ENCODE assay signal across 19 mouse cellular contexts in the genomic region with DNA sequence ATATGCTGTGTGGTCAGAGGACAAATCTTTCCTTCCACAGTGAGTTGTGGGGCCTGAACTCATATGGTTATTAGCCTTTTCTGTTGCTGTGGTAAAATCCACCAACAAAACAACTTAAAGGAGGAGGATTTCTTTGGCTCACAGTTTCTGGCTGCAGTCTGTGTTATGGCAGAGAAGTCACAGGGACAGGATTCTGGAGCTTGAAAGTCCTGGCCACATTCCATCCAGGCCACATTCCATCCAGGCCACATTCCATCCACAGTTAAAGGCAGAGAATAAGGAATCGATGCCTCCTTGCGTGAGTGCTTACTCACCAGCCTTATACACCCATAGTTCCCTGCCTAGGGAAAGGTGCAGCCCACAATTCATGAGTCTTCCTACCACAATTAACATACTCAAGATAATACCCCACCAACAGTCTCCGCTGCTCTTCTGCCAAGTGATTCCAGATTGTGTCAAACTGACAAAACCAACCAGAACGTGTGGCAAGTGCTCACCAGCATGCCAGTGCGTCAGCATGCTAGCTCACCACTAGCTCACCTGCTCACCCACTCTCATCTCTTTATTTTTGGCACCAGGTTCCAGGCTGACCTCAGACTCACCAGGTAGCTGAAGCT. TPM values are rescaled to one million over a fixed set of nuclear protein-coding genes. Genes with fewer than 3 reads are reported as not detected.
DNase-seq lines count a peak whose midpoint lies in the region; ATAC-seq and TF ChIP-seq lines count a peak whose summit lies in the region.
"Had no signal": no experiment of that assay in that cellular context is flagged by ENCODE, and none has a peak within 500 bp of the region (broad histone marks: within the 10 kb centered on the region; RNA-seq: fewer than 3 reads in every experiment).

No protein-coding gene starts in this region.

- no peak overlapping the region for H3K27ac ChIP-seq in kidney, adult 2 months (ENCODE audit: insufficient read depth, low read depth, low read length)
- H3K27ac ChIP-seq in ES-E14 (ENCODE audit: insufficient read depth, low read depth, low read length, poor library complexity, severe bottlenecking), result no peak overlapping the region
- no peak overlapping the region for H3K27ac ChIP-seq in forebrain, embryonic 15.5 days (replicated peaks)
- H3K27ac ChIP-seq: hindbrain, embryonic 13.5 days; limb, embryonic 15.5 days; midbrain, embryonic 12.5 days had no signal

- in situ Hi-C loops in ES-E14 (cut with MboI; ENCODE audit: low sequenced_read_pairs in 2 of 2, unreplicated experiment in 2 of 2), result loop anchor here in 1 of 2 experiments (25.0 kb wide), 1 partner anchor 311 kb away; a partner anchor contains a TSS

- no peak for TF ChIP-seq CTCF in kidney, adult 2 months (conservative IDR thresholded peaks at IDR 0.05; ENCODE audit: insufficient read depth, insufficient read length, low read depth, low read length)

- no peaks in the 10 kb centered on the region for H3K27me3 ChIP-seq in kidney, adult 2 months (replicated peaks; ENCODE audit: control insufficient read depth, insufficient read depth, low read length)
- no peaks in the 10 kb centered on the region for H3K27me3 ChIP-seq in forebrain, embryonic 15.5 days
- H3K27me3 ChIP-seq: heart, embryonic 12.5 days; hindbrain, embryonic 13.5 days; limb, embryonic 15.5 days had no signal

- H3K4me2 ChIP-seq in forebrain, embryonic 15.5 days (replicated peaks), result no peak overlapping the region
- H3K4me2 ChIP-seq: heart, embryonic 12.5 days; hindbrain, embryonic 13.5 days; limb, embryonic 15.5 days; midbrain, embryonic 12.5 days had no signal

- no peaks in the 10 kb centered on the region for H3K9me3 ChIP-seq in ES-E14 (ENCODE audit: control insufficient read depth, insufficient read depth, low read depth, low read length)
- no peaks in the 10 kb centered on the region for H3K9me3 ChIP-seq in forebrain, embryonic 15.5 days
- H3K9me3 ChIP-seq: heart, embryonic 12.5 days; hindbrain, embryonic 13.5 days; limb, embryonic 15.5 days; midbrain, embryonic 12.5 days had no signal

- ATAC-seq in forebrain, embryonic 15.5 days (replicated peaks), result no peak
- ATAC-seq: CD4-positive, CD25-positive, alpha-beta regulatory T cell, adult 4 months; forebrain, postnatal 0 days had no signal

- TF ChIP-seq POLR2A in kidney, adult 2 months (IDR thresholded peaks at IDR 0.05; ENCODE audit: low read depth, low read length), result no peak

- WGBS in kidney, adult 2 months, result 69% methylated on average over 5 of the region's 5 CpGs
- 81% methylated on average over 5 of the region's 5 CpGs for WGBS in forebrain, embryonic 15.5 days

- H3K4me3 ChIP-seq in kidney, adult 2 months (ENCODE audit: insufficient read depth, low read depth, low read length), result no peak overlapping the region
- H3K4me3 ChIP-seq in ES-E14 (ENCODE audit: insufficient read depth in 1 of 2, low read depth in 1 of 2, low read length in 2 of 2, poor library complexity in 1 of 2, severe bottlenecking in 1 of 2), result no peak overlapping the region
- no peak overlapping the region for H3K4me3 ChIP-seq in forebrain, embryonic 15.5 days
- H3K4me3 ChIP-seq: heart, embryonic 12.5 days; hindbrain, embryonic 13.5 days; limb, embryonic 15.5 days; midbrain, embryonic 12.5 days had no signal

- no peaks in the 10 kb centered on the region for H3K4me1 ChIP-seq in kidney, adult 2 months (ENCODE audit: control insufficient read depth, insufficient read depth, low read length)
- H3K4me1 ChIP-seq in ES-E14 (ENCODE audit: control insufficient read depth in 2 of 2, insufficient read depth in 2 of 2, low read length in 2 of 2, poor library complexity in 1 of 2), result peaks cover 2 to 7% of the 10 kb centered on the region in 2 experiments; a peak in 1 of 4 replicates
- peaks cover 14% of the 10 kb centered on the region for H3K4me1 ChIP-seq in forebrain, embryonic 15.5 days
- H3K4me1 ChIP-seq: limb, embryonic 15.5 days; midbrain, embryonic 12.5 days had no signal

- no peaks in the 10 kb centered on the region for H3K36me3 ChIP-seq in kidney, adult 2 months (ENCODE audit: control insufficient read depth, insufficient read depth, low read length)
- H3K36me3 ChIP-seq in ES-E14 (ENCODE audit: control insufficient read depth, insufficient read depth, low read length, poor library complexity, severe bottlenecking), result no peaks in the 10 kb centered on the region
- no peaks in the 10 kb centered on the region for H3K36me3 ChIP-seq in forebrain, embryonic 15.5 days
- H3K36me3 ChIP-seq: heart, embryonic 12.5 days; hindbrain, embryonic 13.5 days; limb, embryonic 15.5 days; midbrain, embryonic 12.5 days had no signal

- DNase-seq in kidney, adult 2 months, result peak; percentile 17
- no peak for DNase-seq in kidney, postnatal 14 days
- DNase-seq in ES-E14 (ENCODE audit: low read depth, low spot score), result peak; percentile 43
- peak; percentile 37 for DNase-seq in cerebellum, adult 11 months
- DNase-seq in cerebellum, postnatal 36 days, result peak; percentile 39 to 52
- no peak for DNase-seq in thymus, postnatal 10 days (ENCODE audit: low spot score in 2 of 2)
- DNase-seq in ovary, postnatal 36 days (ENCODE audit: low spot score), result no peak
- DNase-seq: adrenal gland, postnatal 25 days; forebrain, postnatal 0 days; gastrocnemius, postnatal 14 days; kidney, adult 11 months; lung, adult 18-20 months; right cerebral cortex, postnatal 14 days had no signal

- no peak overlapping the region for H3K9ac ChIP-seq in ES-E14 (ENCODE audit: insufficient read depth, low read depth, low read length, poor library complexity, severe bottlenecking)
- H3K9ac ChIP-seq in forebrain, embryonic 15.5 days (replicated peaks), result no peak overlapping the region
- H3K9ac ChIP-seq: forebrain, postnatal 0 days; heart, embryonic 12.5 days; hindbrain, embryonic 13.5 days; limb, embryonic 15.5 days; midbrain, embryonic 12.5 days had no signal

TF ChIP-seq in ES-E14, 5 proteins besides CTCF, POLR2A, EP300 and RAD21:
- no peak for TF ChIP-seq CHD2 (IDR thresholded peaks at IDR 0.05; ENCODE audit: low read depth, low read length)
- TF ChIP-seq ZC3H11A (IDR thresholded peaks at IDR 0.05; ENCODE audit: borderline replicate concordance, low read depth, low read length), result no peak
- TF ChIP-seq ZNF384 (IDR thresholded peaks at IDR 0.05; ENCODE audit: low read depth, low read length), result no peak
- TF ChIP-seq MAFK (IDR thresholded peaks at IDR 0.05; ENCODE audit: insufficient read depth, low read depth, low read length), result no peak
- TF ChIP-seq HCFC1 (IDR thresholded peaks at IDR 0.05; ENCODE audit: borderline replicate concordance, insufficient read depth, low read length), result no peak

RNA-seq across cellular contexts. Expression of a gene that starts 38.3 kb away (rescaled TPM):
- polyA plus RNA-seq in kidney, adult 2 months (2012; rRNA removed), result 11.3 and 13.2 TPM in 2 replicates
- 40.1 and 40.2 TPM in 2 replicates for total RNA-seq in ES-E14 (2012; rRNA removed)
- polyA plus RNA-seq in forebrain, embryonic 15.5 days (2015; fragmentation: Nextera tagmentation; extraction: Ambion mirVana), result 10.0 and 10.9 TPM in 2 replicates

Comparison
In these comparisons a context has a peak if more than half of its experiments do, and no peak if none do; other contexts are left out.
1. DNase-seq: peak in kidney, adult 2 months (single experiment), ES-E14 (single experiment), cerebellum, adult 11 months (single experiment) and cerebellum, postnatal 36 days (2 of 2); none in kidney, postnatal 14 days (single experiment), thymus, postnatal 10 days (0 of 2) and ovary, postnatal 36 days (single experiment).